Mouse (Mus musculus): Measurements from ENCODE around the gene Mrpl58. TPM values are rescaled to one million over a fixed set of nuclear protein-coding genes. Genes with fewer than 3 reads are reported as not detected.

Gene Mrpl58
- polyA plus RNA-seq, 1 experiment from 2014 or later, result 145 TPM

- Histone ChIP-seq H3K4me1 (replicated peaks; ENCODE audit: control insufficient read depth, insufficient read depth, low read length) (peaks cover 4% of the 10 kb centered on the region; the same call in 1 of the 2 replicates), H3K9ac (ENCODE audit: low read depth, low read length) (no peak overlapping the region), H3K27me3 (replicated peaks; ENCODE audit: control insufficient read depth, insufficient read depth, low read length) (no peaks in the 10 kb centered on the region), H3K9me3 (ENCODE audit: control insufficient read depth) (no peaks in the 10 kb centered on the region), H3K4me3 (ENCODE audit: low read depth, low read length) (no peak overlapping the region), H3K36me3 (ENCODE audit: control insufficient read depth, insufficient read depth) (peaks cover 66% of the 10 kb centered on the region), H3K27ac (ENCODE audit: low read depth, low read length) (no peak overlapping the region), H3K4me2 (replicated peaks; ENCODE audit: low read depth) (no peak overlapping the region)
- WGBS, result 88% methylated on average over 7 of the region's 7 CpGs
- TF ChIP-seq CTCF (IDR thresholded peaks at IDR 0.05; ENCODE audit: low read depth), result no peak
- no peak for ATAC-seq
Observed at GRCm38 (mm10) chr11:115429307-115429706, 25.8 kb downstream of the Mrpl58 start.

- 94% methylated on average over 6 of the region's 6 CpGs for WGBS
- Histone ChIP-seq H3K9me3 (ENCODE audit: control insufficient read depth) (no peaks in the 10 kb centered on the region), H3K27me3 (replicated peaks; ENCODE audit: control insufficient read depth, insufficient read depth, low read length) (no peaks in the 10 kb centered on the region), H3K9ac (ENCODE audit: low read depth, low read length) (no peak overlapping the region), H3K36me3 (ENCODE audit: control insufficient read depth, insufficient read depth) (peaks cover 54% of the 10 kb centered on the region), H3K4me1 (replicated peaks; ENCODE audit: control insufficient read depth, insufficient read depth, low read length) (peaks cover 4% of the 10 kb centered on the region; the same call in 1 of the 2 replicates), H3K4me2 (replicated peaks; ENCODE audit: low read depth) (no peak overlapping the region), H3K27ac (ENCODE audit: low read depth, low read length) (no peak overlapping the region), H3K4me3 (ENCODE audit: low read depth, low read length) (no peak overlapping the region)
- ATAC-seq, result no peak
- no peak for TF ChIP-seq CTCF (IDR thresholded peaks at IDR 0.05; ENCODE audit: low read depth)
Observed at GRCm38 (mm10) chr11:115430561-115430960, 27.0 kb downstream of the Mrpl58 start.

- TF ChIP-seq CTCF (IDR thresholded peaks at IDR 0.05; ENCODE audit: low read depth), result no peak
- H3K9ac ChIP-seq (ENCODE audit: low read depth, low read length), result no peak overlapping the region
- H3K4me2 ChIP-seq (replicated peaks; ENCODE audit: low read depth), result no peak overlapping the region
- no peaks in the 10 kb centered on the region for H3K27me3 ChIP-seq (replicated peaks; ENCODE audit: control insufficient read depth, insufficient read depth, low read length)
- 50% methylated on average over 4 of the region's 4 CpGs for WGBS
- peaks cover 44% of the 10 kb centered on the region for H3K36me3 ChIP-seq (ENCODE audit: control insufficient read depth, insufficient read depth)
- H3K27ac ChIP-seq (ENCODE audit: low read depth, low read length), result peak overlapping the region; percentile 71
- no peak overlapping the region for H3K4me3 ChIP-seq (ENCODE audit: low read depth, low read length)
- H3K4me1 ChIP-seq (replicated peaks; ENCODE audit: control insufficient read depth, insufficient read depth, low read length), result peaks cover 4% of the 10 kb centered on the region; the same call in 1 of the 2 replicates
- ATAC-seq, result peak; percentile 78
- H3K9me3 ChIP-seq (ENCODE audit: control insufficient read depth), result no peaks in the 10 kb centered on the region
Observed at GRCm38 (mm10) chr11:115432814-115433213, 29.3 kb downstream of the Mrpl58 start.

GRCm38 (mm10) chr11:115433342-115433741 is 29.8 kb downstream of the Mrpl58 start:
- Histone ChIP-seq H3K27ac (ENCODE audit: low read depth, low read length) (peak overlapping the region; percentile 71), H3K36me3 (ENCODE audit: control insufficient read depth, insufficient read depth) (peaks cover 39% of the 10 kb centered on the region), H3K9ac (ENCODE audit: low read depth, low read length) (no peak overlapping the region), H3K4me2 (replicated peaks; ENCODE audit: low read depth) (no peak overlapping the region), H3K4me1 (replicated peaks; ENCODE audit: control insufficient read depth, insufficient read depth, low read length) (peaks cover 4% of the 10 kb centered on the region; the same call in 1 of the 2 replicates), H3K9me3 (ENCODE audit: control insufficient read depth) (no peaks in the 10 kb centered on the region), H3K27me3 (replicated peaks; ENCODE audit: control insufficient read depth, insufficient read depth, low read length) (no peaks in the 10 kb centered on the region), H3K4me3 (ENCODE audit: low read depth, low read length) (no peak overlapping the region)
- ATAC-seq, result 0 out of 2 replicates have a peak, but pooled peaks have one; percentile 5
- no peak for TF ChIP-seq CTCF (IDR thresholded peaks at IDR 0.05; ENCODE audit: low read depth)
- 74% methylated on average over 6 of the region's 6 CpGs for WGBS

- TF ChIP-seq CTCF (IDR thresholded peaks at IDR 0.05; ENCODE audit: low read depth), result no peak
- no peak overlapping the region for H3K4me3 ChIP-seq (ENCODE audit: low read depth, low read length)
- no peak for ATAC-seq
- peaks cover 4% of the 10 kb centered on the region; the same call in 1 of the 2 replicates for H3K4me1 ChIP-seq (replicated peaks; ENCODE audit: control insufficient read depth, insufficient read depth, low read length)
- no peak overlapping the region for H3K27ac ChIP-seq (ENCODE audit: low read depth, low read length)
- peaks cover 15% of the 10 kb centered on the region for H3K36me3 ChIP-seq (ENCODE audit: control insufficient read depth, insufficient read depth)
- peak overlapping the region; percentile 56 for H3K4me2 ChIP-seq (replicated peaks; ENCODE audit: low read depth)
- H3K27me3 ChIP-seq (replicated peaks; ENCODE audit: control insufficient read depth, insufficient read depth, low read length), result no peaks in the 10 kb centered on the region
- no peaks in the 10 kb centered on the region for H3K9me3 ChIP-seq (ENCODE audit: control insufficient read depth)
- peak overlapping the region; percentile 43; the same call in 1 of the 2 replicates for H3K9ac ChIP-seq (ENCODE audit: low read depth, low read length)
- WGBS, result 12% methylated on average over 31 of the region's 31 CpGs
Observed at GRCm38 (mm10) chr11:115435596-115436337, 32.2 kb downstream of the Mrpl58 start.

- peaks cover 4% of the 10 kb centered on the region; the same call in 1 of the 2 replicates for H3K4me1 ChIP-seq (replicated peaks; ENCODE audit: control insufficient read depth, insufficient read depth, low read length)
- no peaks in the 10 kb centered on the region for H3K9me3 ChIP-seq (ENCODE audit: control insufficient read depth)
- H3K27ac ChIP-seq (ENCODE audit: low read depth, low read length), result no peak overlapping the region
- TF ChIP-seq CTCF (IDR thresholded peaks at IDR 0.05; ENCODE audit: low read depth), result no peak
- H3K27me3 ChIP-seq (replicated peaks; ENCODE audit: control insufficient read depth, insufficient read depth, low read length), result no peaks in the 10 kb centered on the region
- no peak overlapping the region for H3K9ac ChIP-seq (ENCODE audit: low read depth, low read length)
- no peaks in the 10 kb centered on the region; the same call in 1 of the 2 replicates for H3K36me3 ChIP-seq (ENCODE audit: control insufficient read depth, insufficient read depth)
- WGBS, result 65% methylated on average over 5 of the region's 5 CpGs
- H3K4me3 ChIP-seq (ENCODE audit: low read depth, low read length), result no peak overlapping the region
- no peak for ATAC-seq
- H3K4me2 ChIP-seq (replicated peaks; ENCODE audit: low read depth), result no peak overlapping the region
Observed at GRCm38 (mm10) chr11:115437571-115438122, 34.1 kb downstream of the Mrpl58 start.

All from intestine, postnatal 0 days (tissue).